8 mouse cellular contexts compared by ENCODE assay signal in the genomic region with DNA sequence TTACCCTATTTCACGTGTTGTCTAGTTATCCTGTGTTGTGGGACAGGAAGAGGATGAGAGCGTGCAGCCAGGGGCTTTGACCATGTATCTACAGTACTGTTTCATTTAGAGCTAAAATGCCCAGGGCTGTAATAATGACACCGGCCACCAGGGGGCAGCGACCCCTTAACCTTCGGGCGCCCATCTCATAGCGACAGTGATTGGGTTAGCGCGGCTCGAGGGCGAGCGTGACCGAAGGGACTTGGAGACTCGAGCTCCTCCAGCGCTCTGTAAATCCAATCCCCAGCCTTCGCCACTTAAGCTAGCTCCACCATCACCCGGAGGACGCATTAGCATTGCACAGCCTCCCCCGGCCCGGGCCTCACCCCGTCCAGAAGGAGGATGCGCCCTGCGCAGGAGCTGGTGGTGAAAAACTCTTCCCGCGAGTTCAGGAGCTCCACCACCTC. TPM values are rescaled to one million over a fixed set of nuclear protein-coding genes. Genes with fewer than 3 reads are reported as not detected.
DNase-seq lines count a peak whose midpoint lies in the region; ATAC-seq lines count a peak whose summit lies in the region.

TSS of gene Cryz (plus strand) at position 224 of the 446 bp plus-strand sequence.

- peak within 1 kb of the TSS; percentile 74 for H3K4me2 ChIP-seq in forebrain, embryonic 11.5 days (ENCODE audit: low read depth, low read length, severe bottlenecking)
- H3K4me2 ChIP-seq in heart, embryonic 16.5 days (ENCODE audit: low read depth, low read length) = peak within 1 kb of the TSS; percentile 84
- H3K4me2 ChIP-seq in liver, embryonic 15.5 days = peak within 1 kb of the TSS; percentile 75
- H3K4me2 ChIP-seq in neural tube, embryonic 12.5 days (replicated peaks) = peak within 1 kb of the TSS; percentile 68

- peaks cover 2% of the 10 kb centered on the region; the same call in 1 of the 2 replicates for H3K36me3 ChIP-seq in forebrain, embryonic 11.5 days (ENCODE audit: control insufficient read depth, insufficient read depth, low read length)
- peaks cover 22% of the 10 kb centered on the region for H3K36me3 ChIP-seq in heart, embryonic 16.5 days (ENCODE audit: control insufficient read depth, insufficient read depth)
- peaks cover 14% of the 10 kb centered on the region for H3K36me3 ChIP-seq in liver, embryonic 15.5 days (replicated peaks)
- H3K36me3 ChIP-seq in neural tube, embryonic 12.5 days = peaks cover 23% of the 10 kb centered on the region

- peak; percentile 81 to 89 for DNase-seq in CD8-positive naive resting alpha-beta T cell, adult 2 months (ENCODE audit: low read depth in 2 of 2, low spot score in 2 of 2)
- peak; percentile 88 for DNase-seq in c-Kit-positive CD71-negative TER-119-negative erythroid progenitor cells, embryonic 14.5 days (ENCODE audit: low read depth)
- peak; percentile 95 for DNase-seq in forebrain, embryonic 11.5 days (ENCODE audit: low spot score)
- peak; percentile 93 to 96 for DNase-seq in kidney, postnatal 36 days
- peak; percentile 75 for DNase-seq in telencephalon, adult 2 months (ENCODE audit: low read depth, low spot score)

- H3K27me3 ChIP-seq in forebrain, embryonic 11.5 days (ENCODE audit: control insufficient read depth, insufficient read depth, low read length) = no peaks in the 10 kb centered on the region
- no peaks in the 10 kb centered on the region for H3K27me3 ChIP-seq in heart, embryonic 16.5 days (ENCODE audit: control insufficient read depth, insufficient read depth, low read length)
- H3K27me3 ChIP-seq in liver, embryonic 15.5 days = no peaks in the 10 kb centered on the region
- H3K27me3 ChIP-seq in neural tube, embryonic 12.5 days (replicated peaks) = no peaks in the 10 kb centered on the region

- H3K27ac ChIP-seq in forebrain, embryonic 11.5 days (ENCODE audit: low read depth, low read length) = peak within 1 kb of the TSS; percentile 91
- H3K27ac ChIP-seq in heart, embryonic 16.5 days (ENCODE audit: low read length) = peak within 1 kb of the TSS; percentile 95
- H3K27ac ChIP-seq in liver, embryonic 15.5 days (replicated peaks) = peak within 1 kb of the TSS; percentile 76
- peak within 1 kb of the TSS; percentile 73 for H3K27ac ChIP-seq in neural tube, embryonic 12.5 days

- H3K9me3 ChIP-seq in forebrain, embryonic 11.5 days (ENCODE audit: control insufficient read depth, low read length) = no peaks in the 10 kb centered on the region
- H3K9me3 ChIP-seq in heart, embryonic 16.5 days (replicated peaks; ENCODE audit: control insufficient read depth, low read length) = no peaks in the 10 kb centered on the region
- no peaks in the 10 kb centered on the region for H3K9me3 ChIP-seq in liver, embryonic 15.5 days (replicated peaks)
- no peaks in the 10 kb centered on the region for H3K9me3 ChIP-seq in neural tube, embryonic 12.5 days

- WGBS in forebrain, embryonic 11.5 days = 0% methylated on average over 25 of the region's 25 CpGs
- WGBS in heart, embryonic 16.5 days = under 1% methylated on average over 25 of the region's 25 CpGs
- WGBS in liver, embryonic 15.5 days (ENCODE audit: insufficient replicate concordance) = under 1% methylated on average over 25 of the region's 25 CpGs
- under 1% methylated on average over 25 of the region's 25 CpGs for whole genome bisulfite sequencing in neural tube, embryonic 12.5 days

- H3K4me3 ChIP-seq in forebrain, embryonic 11.5 days (ENCODE audit: low read depth, low read length) = peak within 1 kb of the TSS; percentile 89
- peak within 1 kb of the TSS; percentile 73 for H3K4me3 ChIP-seq in heart, embryonic 16.5 days (ENCODE audit: low read length)
- peak within 1 kb of the TSS; percentile 82 for H3K4me3 ChIP-seq in liver, embryonic 15.5 days (replicated peaks)
- peak within 1 kb of the TSS; percentile 87 for H3K4me3 ChIP-seq in neural tube, embryonic 12.5 days

- peak within 1 kb of the TSS; percentile 92 for H3K9ac ChIP-seq in forebrain, embryonic 11.5 days (ENCODE audit: low read length)
- peak within 1 kb of the TSS; percentile 84 for H3K9ac ChIP-seq in heart, embryonic 16.5 days (ENCODE audit: low read length)
- peak within 1 kb of the TSS; percentile 62 for H3K9ac ChIP-seq in liver, embryonic 15.5 days
- peak within 1 kb of the TSS; percentile 82 for H3K9ac ChIP-seq in neural tube, embryonic 12.5 days

- peak; percentile 92 for ATAC-seq in forebrain, embryonic 11.5 days (replicated peaks; ENCODE audit: low FRiP score)
- peak; percentile 86 for ATAC-seq in heart, embryonic 16.5 days (replicated peaks; ENCODE audit: extremely low read depth, insufficient read depth, low FRiP score)
- ATAC-seq in liver, embryonic 15.5 days (ENCODE audit: insufficient read depth) = peak; percentile 84
- peak; percentile 93 for ATAC-seq in neural tube, embryonic 12.5 days (ENCODE audit: low FRiP score, low read depth)

- H3K4me1 ChIP-seq in forebrain, embryonic 11.5 days (replicated peaks; ENCODE audit: control insufficient read depth, insufficient read depth, low read length) = no peaks in the 10 kb centered on the region
- peaks cover 9% of the 10 kb centered on the region; the same call in 1 of the 2 replicates for H3K4me1 ChIP-seq in heart, embryonic 16.5 days (ENCODE audit: control insufficient read depth, insufficient read depth, low read length)
- H3K4me1 ChIP-seq in liver, embryonic 15.5 days (replicated peaks) = peaks cover 7% of the 10 kb centered on the region
- H3K4me1 ChIP-seq in neural tube, embryonic 12.5 days = peaks cover 3% of the 10 kb centered on the region

RNA-seq across cellular contexts. Expression of gene Cryz, which starts in this region (rescaled TPM):
- polyA plus RNA-seq in forebrain, embryonic 11.5 days (2014; fragmentation: Nextera tagmentation; extraction: Ambion mirVana) = 20.5 and 20.6 TPM in 2 replicates
- 9.3 and 10.2 TPM in 2 replicates for polyA plus RNA-seq in heart, embryonic 16.5 days (2015; fragmentation: Nextera tagmentation; extraction: Ambion mirVana)
- 16.2 and 16.5 TPM in 2 replicates for polyA plus RNA-seq in liver, embryonic 15.5 days (2015; fragmentation: Nextera tagmentation; extraction: Ambion mirVana)
- 11.7 and 13.6 TPM in 2 replicates for polyA plus RNA-seq in neural tube, embryonic 12.5 days (2016; fragmentation: Nextera tagmentation; extraction: Ambion mirVana)

Comparison
In these comparisons a context has a peak if more than half of its experiments do, and no peak if none do; other contexts are left out.
1. Peak in every context shown above with its lines: DNase-seq, ATAC-seq, H3K4me3 ChIP-seq and H3K27ac ChIP-seq.